Mouse (Mus musculus) ES-E14 (cell line): Measurements from ENCODE around the gene Trim9. TPM values are rescaled to one million over a fixed set of nuclear protein-coding genes. Genes with fewer than 3 reads are reported as not detected.

ENCODE experiments used
- DNase-seq: peaks from one replicate; pipeline ENCODE4 v3.0.0-alpha.2; 2013; ENCODE audit warnings: low read depth, low spot score
- H3K27ac ChIP-seq: 2 replicates; pipeline ENCODE4 v1.5.1; 2012; ENCODE audit warnings: low read depth, mild to moderate bottlenecking, low read length, moderate library complexity, mixed read lengths; ENCODE audit not compliant: poor library complexity, insufficient read depth, severe bottlenecking
- H3K36me3 ChIP-seq: 2 replicates; pipeline ENCODE4 v1.6.1; 2012; ENCODE audit warnings: mild to moderate bottlenecking, low read length, moderate library complexity, mixed read lengths; ENCODE audit not compliant: control insufficient read depth, poor library complexity, insufficient read depth, severe bottlenecking
- H3K4me1 ChIP-seq, 2 experiments: fragments of 150-350 bp in 1 of 2; sonication (generic) in 1 of 2; 2 replicates each; pipeline ENCODE4 v1.6.1; 2012; ENCODE audit warnings: low read length in 2 of 2, mild to moderate bottlenecking in 1 of 2, mixed read lengths in 1 of 2; ENCODE audit not compliant: control insufficient read depth in 2 of 2, insufficient read depth in 2 of 2, poor library complexity in 1 of 2
- H3K4me3 ChIP-seq, 2 experiments: fragments of 150-350 bp in 1 of 2; sonication (generic) in 1 of 2; 2 replicates each; pipeline ENCODE4 v1.5.1; 2012; ENCODE audit warnings: low read length in 2 of 2, low read depth in 1 of 2, mild to moderate bottlenecking in 1 of 2, mixed read lengths in 1 of 2; ENCODE audit not compliant: insufficient read depth in 1 of 2, poor library complexity in 1 of 2, severe bottlenecking in 1 of 2
- H3K9ac ChIP-seq: 2 replicates; pipeline ENCODE4 v1.6.1; 2012; ENCODE audit warnings: low read depth, mild to moderate bottlenecking, low read length, mixed read lengths; ENCODE audit not compliant: poor library complexity, insufficient read depth, severe bottlenecking
- H3K9me3 ChIP-seq: fragments of 150-350 bp; sonication (generic); 2 replicates; pipeline ENCODE4 v1.6.1; 2012; ENCODE audit warnings: low read depth, mild to moderate bottlenecking, low read length; ENCODE audit not compliant: control insufficient read depth, insufficient read depth
- CHD2 ChIP-seq: IDR thresholded peaks from 2 replicates; pipeline ENCODE4 v1.6.1; 2014; ENCODE audit warnings: mild to moderate bottlenecking, low read depth, low read length, inconsistent platforms
- HCFC1 ChIP-seq: IDR thresholded peaks from 2 replicates; pipeline ENCODE4 v1.6.1; 2012; ENCODE audit warnings: low read length, inconsistent platforms, borderline replicate concordance; ENCODE audit not compliant: insufficient read depth
- MAFK ChIP-seq: IDR thresholded peaks from 2 replicates; pipeline ENCODE4 v1.6.1; 2014; ENCODE audit warnings: mild to moderate bottlenecking, low read depth, low read length, inconsistent platforms; ENCODE audit not compliant: insufficient read depth
- ZC3H11A ChIP-seq: IDR thresholded peaks from 2 replicates; pipeline ENCODE4 v1.6.1; 2012; ENCODE audit warnings: low read depth, mild to moderate bottlenecking, inconsistent platforms, low read length, borderline replicate concordance
- ZNF384 ChIP-seq: IDR thresholded peaks from 2 replicates; pipeline ENCODE4 v1.6.1; 2012; ENCODE audit warnings: low read depth, low read length, inconsistent platforms
- in situ Hi-C, 2 experiments: fragments of 600-800 bp; cut with MboI; formaldehyde crosslinking; loops; one replicate each; pipeline ENCODE4 v1.15.1; 2025; ENCODE audit warnings: low sequenced_read_pairs in 2 of 2, inconsistent platforms in 1 of 2; ENCODE audit not compliant: unreplicated experiment in 2 of 2
- total RNA-seq: library from RNA; depleted of rRNA; stranded (reverse); fragments of 300-350 nt; gene quantifications from 2 replicates; pipeline ENCODE4 v1.2.3, GENCODE M21; 2012

Trim9 gene
- total RNA-seq, 1 experiment, result 0.04 TPM

DNA sequence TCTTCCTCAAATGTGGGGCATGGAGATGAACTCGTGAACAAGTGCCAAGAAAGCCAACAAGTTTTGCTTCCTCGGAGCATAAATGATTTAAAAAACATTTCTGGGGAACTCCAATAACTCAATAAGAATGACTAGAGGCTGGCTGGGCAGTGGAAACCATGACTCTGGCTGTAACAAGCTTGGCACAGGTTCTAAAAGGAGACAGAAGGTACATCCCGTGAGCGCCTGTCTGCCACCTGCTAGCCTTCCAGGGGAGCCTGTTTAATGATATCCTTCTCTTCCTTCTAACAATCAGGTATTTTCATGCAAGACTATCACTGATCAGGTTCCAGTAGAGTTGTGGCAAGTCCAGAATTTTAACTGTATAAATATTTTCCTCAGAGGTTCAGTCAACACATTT lies 134.9 kb downstream of the Trim9 start:
- in situ Hi-C loops, result no loop called here
- H3K9me3 ChIP-seq, result no peaks in the 10 kb centered on the region

GRCm38 (mm10) chr12:70208214-70208613 lies 139.2 kb downstream of the Trim9 start:
- Histone ChIP-seq H3K36me3 (no peaks in the 10 kb centered on the region), H3K9me3 (no peaks in the 10 kb centered on the region), H3K9ac (no peak overlapping the region), H3K4me1 (no peaks in the 10 kb centered on the region), H3K27ac (no peak overlapping the region), H3K4me3 (no peak overlapping the region)
- DNase-seq, result no peak
- TF ChIP-seq CHD2 (no peak), ZNF384 (no peak), ZC3H11A (no peak), MAFK (no peak), HCFC1 (no peak)
- in situ Hi-C loops, result no loop called here

More for the DNA sequence above, 134.9 kb downstream of the Trim9 start:
- Histone ChIP-seq H3K9ac (no peak overlapping the region), H3K4me3 (no peak overlapping the region), H3K4me1 (no peaks in the 10 kb centered on the region), H3K36me3 (no peaks in the 10 kb centered on the region), H3K27ac (no peak overlapping the region)
- TF ChIP-seq CHD2, result no peak
- TF ChIP-seq HCFC1, result no peak
- no peak for TF ChIP-seq ZC3H11A
- DNase-seq, result no peak

DNA sequence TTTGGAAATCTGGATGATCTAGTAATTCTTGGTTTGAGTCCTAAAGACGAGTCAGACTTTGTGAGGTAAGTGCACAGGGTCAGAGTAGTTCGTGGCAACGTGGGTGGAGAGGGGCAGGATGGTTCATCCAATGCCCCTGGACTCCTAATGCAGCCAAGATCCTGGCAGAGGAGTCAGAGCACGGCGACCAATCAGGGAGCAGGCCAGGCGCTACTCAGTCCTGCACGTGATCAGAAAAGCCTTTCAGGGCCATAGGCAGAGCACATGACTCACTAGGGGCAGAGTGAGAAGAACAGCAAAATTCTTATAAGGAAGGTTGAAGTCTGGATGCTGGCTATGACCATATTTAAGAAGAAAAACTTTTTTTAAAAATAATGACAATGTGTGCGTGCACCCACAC lies 143.0 kb downstream of the Trim9 start:
- in situ Hi-C loops, result no loop called here
- H3K4me1 ChIP-seq, result peaks cover 0 to 6% of the 10 kb centered on the region in 2 experiments; a peak in 2 of 4 replicates
- H3K9me3 ChIP-seq, result no peaks in the 10 kb centered on the region
- H3K36me3 ChIP-seq, result no peaks in the 10 kb centered on the region
- TF ChIP-seq ZC3H11A (no peak), HCFC1 (no peak), MAFK (no peak), ZNF384 (no peak), CHD2 (no peak)
- H3K4me3 ChIP-seq, result no peak overlapping the region
- no peak overlapping the region for H3K27ac ChIP-seq
- no peak for DNase-seq
- H3K9ac ChIP-seq, result no peak overlapping the region

DNA sequence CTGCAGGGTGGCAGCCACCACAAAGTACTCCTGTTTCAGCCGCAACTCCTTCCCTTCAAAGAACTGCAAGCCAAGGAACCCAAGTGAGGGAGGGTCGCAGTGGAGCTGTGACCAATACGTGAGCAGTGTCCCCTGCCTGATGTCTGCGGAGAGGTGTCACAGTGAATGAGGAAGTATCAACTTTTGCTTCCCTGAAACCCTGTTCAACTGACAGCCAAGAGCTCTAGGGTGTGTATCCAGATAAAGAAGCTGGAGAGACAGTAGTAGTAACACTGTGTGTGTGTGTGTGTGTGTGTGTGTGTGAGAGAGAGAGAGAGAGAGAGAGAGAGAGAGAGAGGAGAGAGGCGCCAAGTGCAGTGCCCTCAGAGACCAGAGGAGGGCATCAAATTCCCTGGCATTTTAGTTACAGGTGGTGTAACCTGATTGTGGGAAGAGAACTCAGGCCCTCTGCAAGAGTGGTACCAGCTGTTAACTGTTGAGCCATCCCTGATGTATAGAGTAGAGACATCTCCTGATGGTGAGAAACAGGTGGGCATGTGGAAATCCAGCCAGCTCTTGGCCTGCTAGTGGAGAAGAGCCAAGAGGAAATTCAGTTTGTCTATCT lies 145.4 kb downstream of the Trim9 start:
- Histone ChIP-seq H3K9ac (no peak overlapping the region), H3K9me3 (no peaks in the 10 kb centered on the region), H3K4me3 (no peak overlapping the region), H3K4me1 (peaks cover 0 to 7% of the 10 kb centered on the region in 2 experiments; a peak in 2 of 4 replicates), H3K36me3 (no peaks in the 10 kb centered on the region), H3K27ac (no peak overlapping the region)
- no peak for TF ChIP-seq HCFC1
- TF ChIP-seq CHD2, result no peak
- no peak for TF ChIP-seq MAFK
- TF ChIP-seq ZC3H11A, result no peak
- TF ChIP-seq ZNF384, result no peak
- in situ Hi-C loops, result no loop called here
- DNase-seq, result no peak

- no peak for TF ChIP-seq MAFK
- TF ChIP-seq ZC3H11A, result no peak
- TF ChIP-seq ZNF384, result no peak
- no peak for TF ChIP-seq CHD2
- TF ChIP-seq HCFC1, result no peak
- Histone ChIP-seq H3K36me3 (no peaks in the 10 kb centered on the region), H3K9ac (no peak overlapping the region), H3K4me3 (no peak overlapping the region), H3K27ac (no peak overlapping the region), H3K9me3 (no peaks in the 10 kb centered on the region), H3K4me1 (peaks cover 0 to 9% of the 10 kb centered on the region in 2 experiments; a peak in 2 of 4 replicates)
- in situ Hi-C loops, result no loop called here
- no peak for DNase-seq
Measured at GRCm38 (mm10) chr12:70196341-70196740, 151.1 kb downstream of the Trim9 start.
